Mouse (Mus musculus): Measurements from ENCODE around the gene Ostm1. TPM values are rescaled to one million over a fixed set of nuclear protein-coding genes. Genes with fewer than 3 reads are reported as not detected.
A peak's percentile ranks its signal among the peaks of the same experiment; 100 is the strongest.

Gene Ostm1
- polyA plus RNA-seq, 1 experiment from 2014 or later = 102 TPM

GRCm38 (mm10) chr10:42582566-42583110, 984 bp upstream of the Ostm1 start:
- no peak for DNase-seq (ENCODE audit: low spot score)

GRCm38 (mm10) chr10:42583902-42584435, 347 bp downstream of the Ostm1 start:
- DNase-seq (ENCODE audit: low spot score) = no peak

GRCm38 (mm10) chr10:42584436-42584983, 888 bp downstream of the Ostm1 start:
- DNase-seq (ENCODE audit: low spot score) = no peak

GRCm38 (mm10) chr10:42585156-42585555, 1.5 kb downstream of the Ostm1 start:
- DNase-seq (ENCODE audit: low spot score) = no peak

- no peak for DNase-seq (ENCODE audit: low spot score)
Measured at GRCm38 (mm10) chr10:42585596-42586305, 2.1 kb downstream of the Ostm1 start.

GRCm38 (mm10) chr10:42587961-42588750, 4.5 kb downstream of the Ostm1 start:
- no peak for DNase-seq (ENCODE audit: low spot score)

- no peak for DNase-seq (ENCODE audit: low spot score)
Measured at GRCm38 (mm10) chr10:42589505-42589904, 5.9 kb downstream of the Ostm1 start.

GRCm38 (mm10) chr10:42590261-42591184, 6.9 kb downstream of the Ostm1 start:
- no peak for DNase-seq (ENCODE audit: low spot score)

GRCm38 (mm10) chr10:42591185-42591992, 7.8 kb downstream of the Ostm1 start:
- DNase-seq (ENCODE audit: low spot score) = no peak

- no peak for DNase-seq (ENCODE audit: low spot score)
Measured at GRCm38 (mm10) chr10:42591993-42592686, 8.5 kb downstream of the Ostm1 start.

GRCm38 (mm10) chr10:42593201-42593600, 9.6 kb downstream of the Ostm1 start:
- no peak for DNase-seq (ENCODE audit: low spot score)

- no peak for DNase-seq (ENCODE audit: low spot score)
Measured at GRCm38 (mm10) chr10:42598615-42599014, 15.0 kb downstream of the Ostm1 start.

- peak; percentile 45 for DNase-seq (ENCODE audit: low spot score)
Measured at GRCm38 (mm10) chr10:42601556-42601955, 17.9 kb downstream of the Ostm1 start.

GRCm38 (mm10) chr10:42604874-42605273, 21.3 kb downstream of the Ostm1 start:
- DNase-seq (ENCODE audit: low spot score) = no peak

GRCm38 (mm10) chr10:42606757-42607156, 23.1 kb downstream of the Ostm1 start:
- DNase-seq (ENCODE audit: low spot score) = no peak

- DNase-seq (ENCODE audit: low spot score) = no peak
Measured at GRCm38 (mm10) chr10:42613075-42613474, 29.5 kb downstream of the Ostm1 start.

- no peak for DNase-seq (ENCODE audit: low spot score)
Measured at GRCm38 (mm10) chr10:42613639-42614381, 30.2 kb downstream of the Ostm1 start.

- no peak for DNase-seq (ENCODE audit: low spot score)
Measured at GRCm38 (mm10) chr10:42614766-42615165, 31.1 kb downstream of the Ostm1 start.

Measured in thymus, postnatal 0 days (tissue).